Mouse (Mus musculus): ENCODE results near the gene Guca1a.

- TF ChIP-seq MAFK (IDR thresholded peaks at IDR 0.05; ENCODE audit: insufficient replicate concordance, low read length), result no peak
- no peak for TF ChIP-seq ZNF384 (IDR thresholded peaks at IDR 0.05; ENCODE audit: low read depth, low read length)
- no peak for TF ChIP-seq USF1 (IDR thresholded peaks at IDR 0.05; ENCODE audit: low read depth, low read length)
- no peak for TF ChIP-seq POLR2A (IDR thresholded peaks at IDR 0.05; ENCODE audit: low read depth, low read length)
- TF ChIP-seq MAX (IDR thresholded peaks at IDR 0.05; ENCODE audit: low read length), result no peak
- no peak for TF ChIP-seq RAD21 (IDR thresholded peaks at IDR 0.05; ENCODE audit: low read depth, low read length)
- TF ChIP-seq HCFC1 (IDR thresholded peaks at IDR 0.05; ENCODE audit: low read depth, low read length), result no peak
- no peak for TF ChIP-seq CTCF (conservative IDR thresholded peaks at IDR 0.05 in 1 of 2, IDR thresholded peaks at IDR 0.05 in 1 of 2; ENCODE audit: low read depth in 2 of 2, low read length in 2 of 2)
- no peak for TF ChIP-seq SMC3 (IDR thresholded peaks at IDR 0.05; ENCODE audit: low read depth, low read length)
- no peak for TF ChIP-seq CHD2 (IDR thresholded peaks at IDR 0.05; ENCODE audit: low read length)
- TF ChIP-seq E2F4 (IDR thresholded peaks at IDR 0.05; ENCODE audit: insufficient replicate concordance, low read depth, low read length), result no peak
These were observed 43.7 kb upstream of the Guca1a start for GRCm38 (mm10) chr17:47444113-47444512.
